Mouse (Mus musculus) liver, embryonic 11.5 days (tissue): Measurements from ENCODE around the gene Mdga1. TPM values are rescaled to one million over a fixed set of nuclear protein-coding genes. Genes with fewer than 3 reads are reported as not detected.

ENCODE experiments used
- ATAC-seq: fragments of 200-750 bp; cut with Nextera tagmentation; replicated peaks from 2 replicates; pipeline ENCODE4 v1.8.0; 2017; ENCODE audit warnings: moderate number of reproducible peaks, mild to moderate bottlenecking, moderate TSS enrichment, moderate library complexity; ENCODE audit not compliant: low FRiP score
- DNase-seq: peaks from one replicate; pipeline ENCODE4 v3.0.0-alpha.2; 2017; ENCODE audit warnings: low spot score
- H3K27ac ChIP-seq: fragments of 300-500 bp; sonication (generic); 2 replicates; pipeline ENCODE4 v1.5.1; 2014; ENCODE audit warnings: mild to moderate bottlenecking, low read depth, low read length, control low read depth
- H3K27me3 ChIP-seq: fragments of 300-500 bp; sonication (generic); replicated peaks from 2 replicates; pipeline ENCODE4 v1.6.1; 2014; ENCODE audit warnings: low read length, mixed read lengths; ENCODE audit not compliant: control insufficient read depth, insufficient read depth
- H3K36me3 ChIP-seq: fragments of 300-500 bp; sonication (generic); 2 replicates; pipeline ENCODE4 v1.6.1; 2014; ENCODE audit warnings: mild to moderate bottlenecking, low read length, moderate library complexity, mixed read lengths; ENCODE audit not compliant: control insufficient read depth, insufficient read depth
- H3K4me1 ChIP-seq: fragments of 300-500 bp; sonication (generic); replicated peaks from 2 replicates; pipeline ENCODE4 v1.6.1; 2014; ENCODE audit warnings: low read length, mixed read lengths; ENCODE audit not compliant: control insufficient read depth, insufficient read depth
- H3K4me2 ChIP-seq: fragments of 300-500 bp; sonication (generic); 2 replicates; pipeline ENCODE4 v1.6.1; 2014; ENCODE audit warnings: mild to moderate bottlenecking, control low read depth, moderate library complexity
- H3K4me3 ChIP-seq: fragments of 300-500 bp; sonication (generic); 2 replicates; pipeline ENCODE4 v1.5.1; 2014; ENCODE audit warnings: low read depth, low read length, control low read depth
- H3K9ac ChIP-seq: fragments of 300-500 bp; sonication (generic); 2 replicates; pipeline ENCODE4 v1.6.1; 2014; ENCODE audit warnings: low read depth, low read length, control low read depth
- H3K9me3 ChIP-seq: fragments of 300-500 bp; sonication (generic); 2 replicates; pipeline ENCODE4 v1.6.1; 2016; ENCODE audit warnings: low read length, inconsistent platforms, mixed read lengths; ENCODE audit not compliant: control insufficient read depth
- WGBS: fragments of 180-500 bp; shearing (Covaris S2); extraction: QIAGEN DNeasy Blood & Tissue Kit; methylation state at CpG from one replicate; pipeline ENCODE4 v1.1.7; 2014; 5-methylcytosine and 5-hydroxymethylcytosine counted together
- polyA plus RNA-seq: library from polyadenylated mRNA; unstranded; fragments of >200 nt; fragmentation: Nextera tagmentation; extraction: Ambion mirVana; gene quantifications from 2 replicates; pipeline ENCODE4 v1.2.1, GENCODE M21; 2014

The Mdga1 gene
- polyA plus RNA-seq, 1 experiment from 2014 or later = 1.7 TPM

GRCm38 (mm10) chr17:29882885-29883284 lies 87.0 kb downstream of the Mdga1 start:
- Histone ChIP-seq H3K4me1 (peaks cover 21% of the 10 kb centered on the region), H3K27me3 (peaks cover 48% of the 10 kb centered on the region), H3K36me3 (no peaks in the 10 kb centered on the region; the same call in 1 of the 2 replicates), H3K9ac (no peak overlapping the region), H3K27ac (no peak overlapping the region), H3K4me2 (no peak overlapping the region), H3K9me3 (peaks cover 2% of the 10 kb centered on the region; the same call in 1 of the 2 replicates), H3K4me3 (no peak overlapping the region)
- no peak for ATAC-seq
- 0% methylated on average over 5 of the region's 5 CpGs for WGBS
- peak; percentile 68 for DNase-seq

- Histone ChIP-seq H3K4me2 (no peak overlapping the region), H3K4me3 (no peak overlapping the region), H3K9ac (no peak overlapping the region), H3K9me3 (peaks cover 7% of the 10 kb centered on the region; the same call in 1 of the 2 replicates), H3K27me3 (peaks cover 22% of the 10 kb centered on the region), H3K36me3 (no peaks in the 10 kb centered on the region; the same call in 1 of the 2 replicates), H3K4me1 (no peaks in the 10 kb centered on the region; the same call in 1 of the 2 replicates), H3K27ac (no peak overlapping the region)
- WGBS = 75% methylated on average over 10 of the region's 10 CpGs
- ATAC-seq = no peak
- no peak for DNase-seq
Observed at GRCm38 (mm10) chr17:29880251-29880650, 89.6 kb downstream of the Mdga1 start.

- Histone ChIP-seq H3K27me3 (peaks cover 9% of the 10 kb centered on the region), H3K9me3 (peaks cover 7% of the 10 kb centered on the region; the same call in 1 of the 2 replicates), H3K9ac (no peak overlapping the region), H3K27ac (no peak overlapping the region), H3K4me2 (no peak overlapping the region), H3K4me1 (peaks cover 9% of the 10 kb centered on the region), H3K36me3 (no peaks in the 10 kb centered on the region; the same call in 1 of the 2 replicates), H3K4me3 (no peak overlapping the region)
- whole genome bisulfite sequencing = 90% methylated on average over 10 of the region's 10 CpGs
- ATAC-seq (no peak), DNase-seq (no peak)
Observed at GRCm38 (mm10) chr17:29878990-29879389, 90.9 kb downstream of the Mdga1 start.

- Histone ChIP-seq H3K27ac (no peak overlapping the region), H3K4me1 (peaks cover 11% of the 10 kb centered on the region), H3K9ac (no peak overlapping the region), H3K4me3 (no peak overlapping the region), H3K36me3 (no peaks in the 10 kb centered on the region), H3K4me2 (peak overlapping the region; percentile 49), H3K27me3 (peaks cover 5% of the 10 kb centered on the region; the same call in 1 of the 2 replicates), H3K9me3 (peaks cover 7% of the 10 kb centered on the region; the same call in 1 of the 2 replicates)
- WGBS = 19% methylated on average over 27 of the region's 27 CpGs
- DNase-seq (no peak), ATAC-seq (peak; percentile 57)
Observed at GRCm38 (mm10) chr17:29874082-29874679, 95.7 kb downstream of the Mdga1 start.

GRCm38 (mm10) chr17:29873580-29874015 lies 96.3 kb downstream of the Mdga1 start:
- ATAC-seq (no peak), DNase-seq (no peak)
- Histone ChIP-seq H3K9ac (no peak overlapping the region), H3K4me1 (peaks cover 11% of the 10 kb centered on the region), H3K4me2 (no peak overlapping the region), H3K4me3 (no peak overlapping the region), H3K9me3 (peaks cover 7% of the 10 kb centered on the region; the same call in 1 of the 2 replicates), H3K27me3 (peaks cover 5% of the 10 kb centered on the region; the same call in 1 of the 2 replicates), H3K27ac (no peak overlapping the region), H3K36me3 (no peaks in the 10 kb centered on the region)
- WGBS = 83% methylated on average over 7 of the region's 7 CpGs

- ATAC-seq (no peak), DNase-seq (no peak)
- H3K27me3 ChIP-seq = peaks cover 5% of the 10 kb centered on the region; the same call in 1 of the 2 replicates
- H3K36me3 ChIP-seq = no peaks in the 10 kb centered on the region
- H3K4me1 ChIP-seq = peaks cover 11% of the 10 kb centered on the region
- H3K4me3 ChIP-seq = no peak overlapping the region
- WGBS = 74% methylated on average over 12 of the region's 12 CpGs
- H3K9me3 ChIP-seq = no peaks in the 10 kb centered on the region
- no peak overlapping the region for H3K4me2 ChIP-seq
- H3K9ac ChIP-seq = no peak overlapping the region
- H3K27ac ChIP-seq = no peak overlapping the region
Observed at GRCm38 (mm10) chr17:29870316-29870715, 99.6 kb downstream of the Mdga1 start.

GRCm38 (mm10) chr17:29865914-29866313 lies 104.0 kb downstream of the Mdga1 start:
- ATAC-seq (no peak), DNase-seq (no peak)
- 55% methylated on average over 6 of the region's 6 CpGs for WGBS
- Histone ChIP-seq H3K4me2 (no peak overlapping the region), H3K27me3 (no peaks in the 10 kb centered on the region), H3K4me1 (peaks cover 3% of the 10 kb centered on the region; the same call in 1 of the 2 replicates), H3K4me3 (no peak overlapping the region), H3K9me3 (no peaks in the 10 kb centered on the region), H3K9ac (no peak overlapping the region; the same call in 1 of the 2 replicates), H3K27ac (no peak overlapping the region), H3K36me3 (no peaks in the 10 kb centered on the region)

- no peak overlapping the region for H3K27ac ChIP-seq
- H3K9me3 ChIP-seq = no peaks in the 10 kb centered on the region
- no peaks in the 10 kb centered on the region for H3K36me3 ChIP-seq
- no peak for ATAC-seq
- H3K4me2 ChIP-seq = no peak overlapping the region
- no peak overlapping the region for H3K4me3 ChIP-seq
- DNase-seq = no peak
- no peak overlapping the region for H3K9ac ChIP-seq
- 52% methylated on average over 7 of the region's 7 CpGs for WGBS
- no peaks in the 10 kb centered on the region for H3K27me3 ChIP-seq
- peaks cover 12% of the 10 kb centered on the region for H3K4me1 ChIP-seq
Observed at GRCm38 (mm10) chr17:29864440-29864839, 105.4 kb downstream of the Mdga1 start.

GRCm38 (mm10) chr17:29859788-29860283 lies 110.1 kb downstream of the Mdga1 start:
- Histone ChIP-seq H3K4me2 (peak overlapping the region; percentile 35), H3K4me3 (no peak overlapping the region), H3K36me3 (no peaks in the 10 kb centered on the region), H3K27ac (peak overlapping the region; percentile 85), H3K9me3 (no peaks in the 10 kb centered on the region), H3K27me3 (no peaks in the 10 kb centered on the region), H3K9ac (peak overlapping the region; percentile 38; the same call in 1 of the 2 replicates), H3K4me1 (peaks cover 48% of the 10 kb centered on the region)
- DNase-seq (peak; percentile 68), ATAC-seq (peak; percentile 96)
- 25% methylated on average over 13 of the region's 13 CpGs for WGBS
